Mouse (Mus musculus): ENCODE results near the gene Wdr37. TPM values are rescaled to one million over a fixed set of nuclear protein-coding genes. Genes with fewer than 3 reads are reported as not detected.
A peak's percentile ranks its signal among the peaks of the same experiment; 100 is the strongest.
"Not testable (repeated sequence)": the region's sequence is repeated elsewhere in the genome, so short reads cannot be mapped to it uniquely, and the experiment has no call there.

The Wdr37 gene
- total and polyA plus RNA-seq, 2 experiments from 2014 or later = 15.7 to 16.3 TPM

DNA sequence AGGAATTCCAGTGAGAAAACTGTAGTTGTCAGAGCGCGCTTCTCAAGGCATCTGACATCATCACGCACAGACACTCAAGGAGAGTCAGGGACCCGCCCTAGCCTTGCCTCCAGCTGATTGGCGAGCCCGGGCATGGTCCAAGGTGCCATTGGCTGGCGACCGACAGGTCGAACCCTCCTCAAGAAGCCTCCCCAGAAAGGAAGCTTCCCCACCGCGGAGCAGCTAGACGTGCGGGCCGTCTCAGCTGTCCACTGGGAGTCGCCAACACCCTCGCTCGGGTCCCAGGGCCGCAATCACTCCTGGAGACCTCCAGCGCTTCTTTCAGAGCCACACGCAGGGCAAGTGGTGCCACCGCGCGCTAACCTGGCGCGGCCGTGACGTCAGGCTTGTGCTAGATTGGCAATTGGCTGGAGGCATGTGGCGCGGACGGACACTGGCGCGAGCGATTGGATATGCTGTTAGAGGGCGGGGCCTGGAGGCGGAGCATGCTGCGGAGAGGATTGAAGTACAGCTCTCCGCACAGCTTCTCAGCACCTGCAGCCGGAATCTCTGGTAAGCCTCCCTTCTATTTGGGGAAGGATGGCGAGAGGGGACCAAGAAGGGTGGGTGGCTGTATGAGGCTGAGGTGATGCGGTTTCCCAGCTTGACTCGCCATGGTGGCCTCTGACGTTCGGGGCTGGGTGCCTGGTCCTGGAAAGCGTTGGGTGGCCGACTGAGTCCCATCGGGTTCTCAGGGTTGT lies 13.9 kb upstream of the Wdr37 start, which contains the start of gene Idi1:
Idi1 (plus strand) TSS at position 57 of the 740 bp plus-strand sequence.
- H3K4me2 ChIP-seq (ENCODE audit: low read depth, low read length) = peak within 1 kb of the TSS; percentile 69
- peak within 1 kb of the TSS; percentile 59 for H3K4me3 ChIP-seq (ENCODE audit: low read depth, low read length)
- no peaks in the 10 kb centered on the region for H3K9me3 ChIP-seq (replicated peaks; ENCODE audit: control insufficient read depth, low read length)
- ATAC-seq (ENCODE audit: insufficient read depth, low read depth) (peak; percentile 100), DNase-seq (ENCODE audit: low spot score) (peak; percentile 97)
- H3K27me3 ChIP-seq (ENCODE audit: control insufficient read depth, insufficient read depth, low read length) = no peaks in the 10 kb centered on the region
- WGBS = under 1% methylated on average over 46 of the region's 46 CpGs
- peak within 1 kb of the TSS; percentile 73 for H3K27ac ChIP-seq (ENCODE audit: low read depth)
- H3K9ac ChIP-seq (replicated peaks; ENCODE audit: low read depth, low read length) = peak within 1 kb of the TSS; percentile 51
- TF ChIP-seq EP300 (IDR thresholded peaks at IDR 0.05; ENCODE audit: low read depth) = no peak
- TF ChIP-seq CTCF (IDR thresholded peaks at IDR 0.05; ENCODE audit: low read depth) = no peak
- H3K4me1 ChIP-seq (ENCODE audit: control insufficient read depth, insufficient read depth) = 0 out of 2 replicates have a peak, but pooled peaks cover 3% of the 10 kb centered on the region
- peaks cover 11% of the 10 kb centered on the region; the same call in 1 of the 2 replicates for H3K36me3 ChIP-seq (replicated peaks; ENCODE audit: control insufficient read depth, insufficient read depth, low read length)

DNA sequence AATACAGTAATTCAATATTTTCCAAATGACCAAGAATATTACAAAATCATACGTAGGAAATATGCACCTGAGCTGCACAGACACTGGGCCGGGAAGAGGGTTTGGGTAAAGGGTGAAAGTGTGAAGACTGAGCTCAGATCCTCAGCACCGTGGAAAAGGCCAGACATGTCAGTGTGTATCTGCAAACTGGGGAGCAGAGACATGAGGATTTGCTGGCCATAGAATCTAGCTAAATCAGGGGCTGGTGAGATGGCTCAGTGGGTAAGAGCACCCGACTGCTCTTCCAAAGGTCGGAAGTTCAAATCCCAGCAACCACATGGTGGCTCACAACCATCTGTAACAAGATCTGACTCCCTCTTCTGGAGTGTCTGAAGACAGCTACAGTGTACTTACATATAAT lies 12.2 kb upstream of the Wdr37 start:
- H3K4me1 ChIP-seq (ENCODE audit: control insufficient read depth, insufficient read depth); H3K9ac ChIP-seq (replicated peaks; ENCODE audit: low read depth, low read length); H3K9me3 ChIP-seq (replicated peaks; ENCODE audit: control insufficient read depth, low read length); H3K27ac ChIP-seq (ENCODE audit: low read depth); H3K27me3 ChIP-seq (ENCODE audit: control insufficient read depth, insufficient read depth, low read length); H3K4me3 ChIP-seq (ENCODE audit: low read depth, low read length); H3K4me2 ChIP-seq (ENCODE audit: low read depth, low read length); H3K36me3 ChIP-seq (replicated peaks; ENCODE audit: control insufficient read depth, insufficient read depth, low read length); DNase-seq (ENCODE audit: low spot score); ATAC-seq (ENCODE audit: insufficient read depth, low read depth): not testable (repeated sequence)
- 70% methylated on average over 5 of the region's 5 CpGs for WGBS

DNA sequence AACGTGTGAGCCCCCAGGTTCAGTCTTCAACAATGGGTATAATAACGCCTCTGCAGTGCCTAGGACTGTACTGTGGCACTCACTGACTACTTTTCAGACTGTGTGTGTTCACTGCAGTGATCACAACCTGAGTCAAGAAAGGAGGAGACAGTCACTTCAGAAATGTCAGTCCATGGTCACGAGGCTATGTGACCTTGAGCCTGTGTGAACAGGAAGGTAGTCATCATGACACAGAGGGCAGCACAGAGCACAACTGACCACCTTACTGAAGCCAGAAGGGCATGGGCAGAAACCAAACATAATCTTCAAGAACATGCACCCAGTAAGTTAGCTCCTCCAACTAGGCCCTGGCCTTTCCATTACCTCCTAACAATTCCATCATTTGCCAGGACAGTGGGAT lies 9.9 kb upstream of the Wdr37 start:
- Histone ChIP-seq H3K4me2 (ENCODE audit: low read depth, low read length) (no peak overlapping the region), H3K9me3 (replicated peaks; ENCODE audit: control insufficient read depth, low read length) (no peaks in the 10 kb centered on the region), H3K27ac (ENCODE audit: low read depth) (no peak overlapping the region), H3K27me3 (ENCODE audit: control insufficient read depth, insufficient read depth, low read length) (no peaks in the 10 kb centered on the region), H3K4me1 (ENCODE audit: control insufficient read depth, insufficient read depth) (0 out of 2 replicates have a peak, but pooled peaks cover 3% of the 10 kb centered on the region), H3K36me3 (replicated peaks; ENCODE audit: control insufficient read depth, insufficient read depth, low read length) (no peaks in the 10 kb centered on the region), H3K4me3 (ENCODE audit: low read depth, low read length) (no peak overlapping the region), H3K9ac (replicated peaks; ENCODE audit: low read depth, low read length) (no peak overlapping the region)
- no peak for DNase-seq (ENCODE audit: low spot score)
- TF ChIP-seq CTCF (IDR thresholded peaks at IDR 0.05; ENCODE audit: low read depth) = no peak
- no peak for TF ChIP-seq EP300 (IDR thresholded peaks at IDR 0.05; ENCODE audit: low read depth)
- ATAC-seq (ENCODE audit: insufficient read depth, low read depth) = no peak
- WGBS = 63% methylated on average over 3 of the region's 3 CpGs

DNA sequence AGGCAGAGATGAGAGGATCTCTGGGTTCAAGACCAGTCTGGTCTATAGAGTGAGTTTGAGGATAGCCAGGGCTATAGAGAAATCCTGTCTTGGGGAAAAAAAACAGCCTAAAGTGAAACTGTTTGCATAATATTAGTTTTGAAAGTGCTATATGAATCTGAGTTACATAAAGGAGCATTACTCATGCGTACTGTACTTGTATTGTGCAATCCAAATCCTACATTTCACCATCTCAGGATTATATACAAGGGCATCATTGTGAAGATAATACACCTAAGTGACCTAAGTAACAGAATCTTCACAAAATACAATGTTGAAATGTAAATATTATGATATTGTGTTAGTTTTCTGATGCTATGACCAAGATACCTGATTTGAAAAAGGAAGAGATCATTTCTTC lies 2.1 kb upstream of the Wdr37 start:
- Histone ChIP-seq H3K4me1 (ENCODE audit: control insufficient read depth, insufficient read depth) (0 out of 2 replicates have a peak, but pooled peaks cover 10% of the 10 kb centered on the region), H3K4me3 (ENCODE audit: low read depth, low read length) (no peak overlapping the region), H3K9ac (replicated peaks; ENCODE audit: low read depth, low read length) (no peak overlapping the region), H3K9me3 (replicated peaks; ENCODE audit: control insufficient read depth, low read length) (no peaks in the 10 kb centered on the region), H3K4me2 (ENCODE audit: low read depth, low read length) (no peak overlapping the region), H3K36me3 (replicated peaks; ENCODE audit: control insufficient read depth, insufficient read depth, low read length) (no peaks in the 10 kb centered on the region), H3K27ac (ENCODE audit: low read depth) (no peak overlapping the region), H3K27me3 (ENCODE audit: control insufficient read depth, insufficient read depth, low read length) (no peaks in the 10 kb centered on the region)
- DNase-seq (ENCODE audit: low spot score) (no peak), ATAC-seq (ENCODE audit: insufficient read depth, low read depth) (no peak)
- TF ChIP-seq CTCF (IDR thresholded peaks at IDR 0.05; ENCODE audit: low read depth) (no peak), EP300 (IDR thresholded peaks at IDR 0.05; ENCODE audit: low read depth) (no peak)
- WGBS = 94% methylated on average over 1 of the region's 1 CpGs

DNA sequence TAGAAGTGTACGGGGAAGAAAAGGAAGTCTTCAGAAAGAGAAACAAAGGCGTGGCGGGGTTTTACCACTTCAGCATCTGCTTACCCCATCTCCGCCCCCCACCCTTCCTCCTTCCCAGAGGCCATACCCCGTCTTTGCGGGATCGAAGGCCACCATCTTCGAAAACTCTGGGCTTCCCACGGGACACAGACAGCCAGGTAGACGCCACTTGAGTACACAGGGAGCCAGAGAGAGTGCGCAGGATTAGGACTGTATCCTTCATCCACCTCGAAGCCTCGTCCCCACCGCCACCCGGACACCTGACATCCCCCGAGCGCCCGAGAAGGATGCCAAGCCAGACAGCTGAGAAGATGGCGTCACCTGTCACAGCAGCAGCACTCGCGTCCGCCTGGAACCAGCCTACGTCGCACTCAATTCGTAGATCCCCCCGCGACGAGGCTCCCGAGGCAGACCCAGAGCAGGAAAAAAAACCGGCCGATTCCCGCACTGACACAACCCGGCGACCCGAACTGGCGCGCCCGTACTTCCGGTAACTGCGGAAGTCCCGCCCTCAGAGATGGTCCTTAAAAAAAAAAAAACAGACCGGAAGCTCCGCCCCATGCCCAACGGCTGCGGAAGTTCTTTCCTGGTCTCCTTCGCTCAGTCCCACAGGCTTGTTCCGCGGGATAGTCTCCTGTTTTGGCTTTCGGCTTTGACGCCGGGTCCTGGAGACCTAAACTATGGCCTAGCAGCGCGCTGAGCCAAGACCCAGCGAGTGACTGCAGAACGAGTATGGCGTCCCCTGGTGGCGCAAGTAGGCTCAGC lies 997 bp downstream of the Wdr37 start:
- Histone ChIP-seq H3K27ac (ENCODE audit: low read depth) (peak overlapping the region; percentile 98), H3K9me3 (replicated peaks; ENCODE audit: control insufficient read depth, low read length) (no peaks in the 10 kb centered on the region), H3K27me3 (ENCODE audit: control insufficient read depth, insufficient read depth, low read length) (no peaks in the 10 kb centered on the region), H3K4me2 (ENCODE audit: low read depth, low read length) (peak overlapping the region; percentile 78), H3K4me1 (ENCODE audit: control insufficient read depth, insufficient read depth) (0 out of 2 replicates have a peak, but pooled peaks cover 10% of the 10 kb centered on the region), H3K9ac (replicated peaks; ENCODE audit: low read depth, low read length) (peak overlapping the region; percentile 77), H3K36me3 (replicated peaks; ENCODE audit: control insufficient read depth, insufficient read depth, low read length) (no peaks in the 10 kb centered on the region), H3K4me3 (ENCODE audit: low read depth, low read length) (peak overlapping the region; percentile 71)
- DNase-seq (ENCODE audit: low spot score) (peak; percentile 89), ATAC-seq (ENCODE audit: insufficient read depth, low read depth) (peak; percentile 91)
- under 1% methylated on average over 57 of the region's 57 CpGs for WGBS
- no peak for TF ChIP-seq EP300 (IDR thresholded peaks at IDR 0.05; ENCODE audit: low read depth)
- peak; percentile 89 for TF ChIP-seq CTCF (IDR thresholded peaks at IDR 0.05; ENCODE audit: low read depth)

All from heart, postnatal 0 days (tissue).